Mouse (Mus musculus) layer of hippocampus, adult 9-10 months (tissue): ENCODE results near the gene Map3k11.

Source experiments
- DNase-seq: peaks from one replicate; pipeline ENCODE4 v3.0.0; 2022; ENCODE audit warnings: low spot score

The Map3k11 gene

GRCm38 (mm10) chr19:5739446-5739845 lies 50.9 kb downstream of the Map3k11 start:
- DNase-seq = no peak

GRCm38 (mm10) chr19:5740320-5741317 lies 52.1 kb downstream of the Map3k11 start, which contains the start of gene Ltbp3:
Gene Ltbp3, plus strand, starts transcription at chr19:5740904.
- DNase-seq = no peak

- DNase-seq = no peak
These were observed 53.2 kb downstream of the Map3k11 start for GRCm38 (mm10) chr19:5741641-5742240.

GRCm38 (mm10) chr19:5742241-5742641 lies 53.7 kb downstream of the Map3k11 start:
- no peak for DNase-seq

GRCm38 (mm10) chr19:5743576-5743975 lies 55.0 kb downstream of the Map3k11 start:
- no peak for DNase-seq

- DNase-seq = no peak
These were observed 57.5 kb downstream of the Map3k11 start for GRCm38 (mm10) chr19:5745756-5746710.

GRCm38 (mm10) chr19:5746907-5747363 lies 58.4 kb downstream of the Map3k11 start:
- no peak for DNase-seq

GRCm38 (mm10) chr19:5749476-5749875 lies 60.9 kb downstream of the Map3k11 start:
- DNase-seq = no peak

- DNase-seq = no peak
These were observed 62.4 kb downstream of the Map3k11 start for GRCm38 (mm10) chr19:5750951-5751350.

- DNase-seq = no peak
These were observed 63.2 kb downstream of the Map3k11 start for GRCm38 (mm10) chr19:5751742-5752141.
